Mouse (Mus musculus) G1E-ER4 (cell line): ENCODE measurements around the gene Polr2e. TPM values are rescaled to one million over a fixed set of nuclear protein-coding genes. Genes with fewer than 3 reads are reported as not detected.

ENCODE experiments used
- GATA1 ChIP-seq: IDR thresholded peaks from one replicate; pipeline ENCODE4 v1.8.0; 2012; ENCODE audit warnings: low read length, inconsistent platforms
- polyA plus RNA-seq: library from polyadenylated mRNA; stranded (reverse); fragments of >175 nt; gene quantifications from 2 replicates; pipeline ENCODE4 v1.2.3, GENCODE M21; 2012

Gene Polr2e
- polyA plus RNA-seq, result 180 and 263 TPM in 2 replicates

DNA sequence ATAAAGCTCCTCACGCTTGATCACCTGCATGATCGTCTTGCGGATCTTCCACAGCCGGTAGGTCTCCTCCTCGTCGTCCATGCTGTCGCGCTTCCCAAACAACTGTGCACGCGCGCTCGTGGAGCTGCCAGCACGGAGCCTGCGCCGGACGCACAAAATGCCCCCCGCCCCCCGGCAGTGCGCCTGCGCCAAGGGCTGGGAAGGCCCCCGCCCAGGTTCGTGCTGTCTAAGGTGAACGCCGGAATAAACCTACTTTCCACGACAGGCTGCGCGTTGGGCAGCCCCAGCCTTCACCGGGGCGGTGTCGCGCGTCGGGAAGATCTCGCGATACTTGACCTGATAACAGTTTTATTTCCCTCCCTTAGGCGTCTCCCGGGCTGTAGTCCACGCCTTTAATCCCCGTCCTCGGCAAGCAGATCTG, at the start of gene Polr2e:
TSS of gene Polr2e (minus strand) at position 237 of the 421 bp plus-strand sequence.
- TF ChIP-seq GATA1, result no peak

DNA sequence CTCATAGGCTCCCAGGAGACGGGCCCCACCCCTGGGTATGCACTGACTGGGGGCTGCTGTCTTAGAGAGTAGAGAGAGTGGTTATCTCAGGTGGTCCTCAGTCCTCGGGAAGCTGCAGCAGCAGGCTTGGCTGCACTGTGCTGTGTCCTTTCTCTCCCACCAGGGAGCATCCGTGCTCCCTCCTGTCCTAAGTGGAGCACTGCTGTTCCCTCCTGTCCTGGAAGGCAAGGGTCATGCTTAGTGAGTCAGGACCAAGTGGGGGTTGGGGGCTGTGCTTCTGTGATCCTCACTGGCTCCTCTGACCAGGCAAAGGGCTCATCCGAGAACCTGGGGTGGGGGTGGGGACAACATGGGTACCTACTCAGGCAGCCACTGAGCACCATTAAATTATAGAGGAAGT, 49.6 kb upstream of the Polr2e start:
- TF ChIP-seq GATA1, result no peak

DNA sequence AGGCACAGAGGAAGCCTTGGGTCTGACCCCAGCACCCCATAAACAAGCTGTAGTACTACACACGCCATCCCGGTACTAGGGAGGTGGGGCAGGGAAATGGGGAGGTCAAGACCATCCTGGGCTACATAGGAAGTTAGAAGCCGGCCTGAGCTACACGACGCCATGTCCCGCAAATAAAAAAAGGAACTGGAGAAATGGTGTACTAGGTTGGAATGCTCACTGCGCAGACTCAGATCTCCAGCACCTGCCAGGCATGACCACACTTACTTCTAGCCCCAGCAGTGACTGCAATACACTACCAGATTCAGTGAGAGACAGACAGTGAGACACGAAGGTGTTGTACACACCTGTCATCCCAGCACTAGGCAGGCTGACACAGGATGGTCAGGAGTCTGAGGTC, 47.9 kb upstream of the Polr2e start:
- TF ChIP-seq GATA1, result no peak

GRCm38 (mm10) chr10:80086847-80087246, 47.3 kb upstream of the Polr2e start:
- TF ChIP-seq GATA1, result no peak

- TF ChIP-seq GATA1, result no peak
Measured at GRCm38 (mm10) chr10:80084817-80085487, 45.4 kb upstream of the Polr2e start.

GRCm38 (mm10) chr10:80081075-80081474, 41.5 kb upstream of the Polr2e start:
- no peak for TF ChIP-seq GATA1

- TF ChIP-seq GATA1, result no peak
Measured at GRCm38 (mm10) chr10:80080396-80081070, 40.9 kb upstream of the Polr2e start.

DNA sequence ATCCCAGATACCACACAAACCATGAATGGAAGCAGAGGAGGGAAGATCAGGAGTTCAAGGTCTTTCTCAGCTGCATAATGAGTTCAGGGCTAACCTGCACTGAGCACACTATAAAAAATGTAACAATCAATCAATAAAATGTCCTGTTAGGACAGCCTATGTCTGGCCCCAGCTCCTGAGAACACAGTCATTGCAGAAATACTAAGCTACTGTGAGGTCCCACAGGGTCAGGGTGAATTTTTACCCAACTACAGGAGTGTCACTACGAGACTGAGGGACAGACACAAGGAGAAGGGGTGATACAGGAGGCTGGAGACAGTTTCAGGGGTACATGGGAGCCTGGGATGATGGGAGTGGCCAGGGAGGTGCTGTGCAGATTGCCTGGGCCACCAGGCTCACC, 38.8 kb upstream of the Polr2e start:
- no peak for TF ChIP-seq GATA1

DNA sequence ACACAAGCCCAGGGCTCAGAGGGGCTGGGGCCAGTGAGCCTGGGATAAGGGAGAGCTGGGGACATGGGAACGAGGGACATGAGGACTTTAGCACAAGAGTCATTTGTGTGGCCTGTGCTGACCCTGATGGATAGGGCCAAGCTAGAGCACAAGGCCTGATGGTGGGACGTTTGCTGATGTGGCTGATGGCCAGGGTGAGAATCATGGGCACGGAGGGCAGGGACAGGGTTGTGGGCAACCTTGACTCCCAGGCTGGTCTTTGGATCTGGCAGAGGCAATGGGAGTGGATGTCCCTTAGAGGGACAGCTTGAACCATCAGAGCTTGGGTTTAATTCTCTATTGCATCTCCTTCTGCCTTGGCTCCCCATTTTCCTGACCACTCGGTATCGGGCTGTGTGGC, 37.7 kb upstream of the Polr2e start:
- no peak for TF ChIP-seq GATA1

DNA sequence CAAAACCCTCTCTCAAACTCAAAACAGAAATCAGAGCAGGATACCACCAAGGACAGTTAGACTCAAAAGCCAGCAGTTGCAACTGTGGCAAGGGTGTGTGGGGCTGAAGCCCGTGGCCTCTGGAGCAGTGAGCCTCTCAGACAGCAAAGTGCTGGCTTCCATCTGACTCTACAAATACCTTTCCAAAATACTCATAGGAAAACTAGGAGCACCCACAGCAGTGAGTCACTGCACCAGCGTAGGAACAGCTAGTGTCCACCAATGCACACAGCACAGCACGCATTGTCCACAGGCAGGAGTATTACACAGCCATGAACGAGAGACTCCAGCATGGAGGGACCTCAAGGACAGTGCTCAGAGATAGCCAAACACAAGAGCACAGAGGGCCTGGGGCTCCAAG, 36.8 kb upstream of the Polr2e start:
- TF ChIP-seq GATA1, result no peak

- no peak for TF ChIP-seq GATA1
Measured at GRCm38 (mm10) chr10:80075924-80076323, 36.3 kb upstream of the Polr2e start.

- TF ChIP-seq GATA1, result no peak
Measured at GRCm38 (mm10) chr10:80074813-80075601, 35.4 kb upstream of the Polr2e start.

DNA sequence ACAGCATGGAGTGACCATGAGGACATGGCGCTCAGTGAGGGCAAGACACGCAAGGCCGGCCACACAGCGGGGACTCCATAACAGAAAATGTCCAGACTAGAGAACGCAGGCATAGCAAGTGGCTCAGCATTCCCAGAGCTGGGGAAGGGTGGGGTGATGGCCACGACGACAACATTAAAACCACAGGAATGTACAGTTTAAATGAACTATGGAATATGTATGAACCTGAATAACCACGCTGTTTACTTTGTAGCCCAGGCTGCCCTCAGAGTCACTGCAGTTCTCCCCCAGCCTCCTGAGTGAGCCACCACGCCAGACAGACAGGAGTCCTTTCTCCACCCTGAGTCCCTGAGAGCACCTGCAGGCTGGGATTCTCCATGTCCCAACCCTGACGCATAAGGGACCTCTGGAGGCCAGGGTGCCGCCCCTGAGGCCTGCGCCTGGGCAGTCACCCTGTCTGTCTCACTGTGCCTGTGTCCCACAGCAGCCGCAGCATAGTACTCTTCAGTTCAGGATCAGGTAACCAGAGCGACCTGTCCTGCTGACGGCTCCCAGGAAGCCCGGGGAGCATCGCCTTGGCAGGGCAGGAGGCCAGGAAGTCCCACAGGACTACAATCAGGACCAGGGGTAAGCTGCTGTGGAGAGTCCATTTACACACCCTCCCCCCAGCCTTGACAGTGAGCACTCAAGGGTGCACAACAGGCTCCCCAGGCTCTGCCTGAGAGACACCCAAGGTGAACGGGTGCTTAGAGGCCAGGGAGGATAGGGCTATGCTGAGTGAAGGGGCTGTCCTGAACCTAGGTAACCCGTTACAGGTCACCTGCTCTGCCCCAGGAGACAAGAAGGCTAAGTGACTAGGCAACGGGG, 33.3 kb upstream of the Polr2e start:
- no peak for TF ChIP-seq GATA1

DNA sequence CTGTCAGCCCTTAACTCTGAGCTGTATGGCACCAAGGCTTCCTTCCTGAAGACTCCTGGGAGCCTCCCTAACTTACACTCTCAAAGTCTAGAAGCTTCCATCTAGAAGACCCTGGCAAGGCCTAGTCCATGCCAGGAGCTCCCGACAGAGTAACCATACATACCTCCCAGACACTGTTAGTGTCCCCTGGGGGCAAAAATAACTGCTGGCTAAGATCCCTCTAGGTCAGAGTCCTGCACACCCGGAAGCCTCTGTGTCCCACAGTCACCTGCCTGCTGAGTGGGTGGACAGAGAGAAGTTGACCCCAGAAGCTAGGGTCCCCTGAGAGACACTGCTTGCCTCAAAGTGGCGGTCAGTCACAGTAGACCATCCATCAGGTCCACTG, 31.9 kb upstream of the Polr2e start:
- no peak for TF ChIP-seq GATA1

DNA sequence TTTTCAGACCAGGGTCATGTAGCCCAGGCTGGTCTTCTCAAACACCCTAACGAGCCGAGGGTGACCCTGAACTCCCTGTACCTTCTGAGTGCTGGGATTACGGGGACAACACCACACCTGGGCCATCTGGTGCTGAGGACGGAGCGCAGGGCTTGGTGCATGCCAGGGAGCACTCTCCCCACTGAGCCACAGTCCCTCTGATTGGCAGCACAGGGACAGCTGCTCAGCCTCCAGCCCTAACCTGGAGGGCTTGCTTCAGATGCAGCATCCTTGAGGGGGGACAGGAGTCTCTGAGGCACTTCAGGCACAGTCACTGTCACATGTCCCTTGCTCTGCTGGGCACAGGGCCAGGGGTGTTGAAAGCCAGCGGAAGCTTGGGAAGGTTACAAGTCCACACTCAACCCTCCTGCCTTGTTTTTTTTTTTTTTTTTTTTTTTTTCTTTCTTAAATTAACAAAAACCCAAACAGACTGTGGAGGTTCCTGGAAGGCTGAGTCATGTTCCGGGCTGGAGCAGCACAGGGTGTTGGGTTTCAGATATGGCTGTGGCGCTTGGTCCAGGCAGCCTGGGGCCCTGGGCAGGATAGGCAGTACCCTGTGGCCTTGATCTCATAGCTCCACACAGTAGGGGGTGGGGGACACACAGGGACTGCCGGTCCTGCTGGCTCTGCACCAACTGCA, 31.4 kb upstream of the Polr2e start:
- no peak for TF ChIP-seq GATA1

- TF ChIP-seq GATA1, result no peak
Measured at GRCm38 (mm10) chr10:80069948-80070450, 30.4 kb upstream of the Polr2e start.
